Mouse (Mus musculus): ENCODE data around the gene Tmem248. TPM values are rescaled to one million over a fixed set of nuclear protein-coding genes. Genes with fewer than 3 reads are reported as not detected.

Tmem248 gene
- 45.7 and 47.0 TPM in 2 replicates for polyA plus RNA-seq (2015; fragmentation: Nextera tagmentation; extraction: Ambion mirVana)

GRCm38 (mm10) chr5:130216781-130217180 is at the start of gene Tmem248:
Gene Tmem248, plus strand, starts transcription at chr5:130217081.
- Histone ChIP-seq H3K4me2 (replicated peaks; ENCODE audit: low read depth) (no peak within 1 kb of the TSS), H3K9me3 (ENCODE audit: control insufficient read depth) (no peaks in the 10 kb centered on the region), H3K9ac (ENCODE audit: low read depth, low read length) (no peak within 1 kb of the TSS), H3K36me3 (ENCODE audit: control insufficient read depth, insufficient read depth) (peaks cover 29% of the 10 kb centered on the region), H3K4me1 (replicated peaks; ENCODE audit: control insufficient read depth, insufficient read depth, low read length) (no peaks in the 10 kb centered on the region), H3K4me3 (ENCODE audit: low read depth, low read length) (no peak within 1 kb of the TSS), H3K27ac (ENCODE audit: low read depth, low read length) (no peak within 1 kb of the TSS), H3K27me3 (replicated peaks; ENCODE audit: control insufficient read depth, insufficient read depth, low read length) (no peaks in the 10 kb centered on the region)
- 83% methylated on average over 7 of the region's 7 CpGs for WGBS
- no peak for ATAC-seq
- no peak for TF ChIP-seq CTCF (IDR thresholded peaks at IDR 0.05; ENCODE audit: low read depth)

- Histone ChIP-seq H3K9ac (ENCODE audit: low read depth, low read length) (no peak overlapping the region), H3K4me2 (replicated peaks; ENCODE audit: low read depth) (no peak overlapping the region), H3K27ac (ENCODE audit: low read depth, low read length) (no peak overlapping the region), H3K4me3 (ENCODE audit: low read depth, low read length) (no peak overlapping the region), H3K36me3 (ENCODE audit: control insufficient read depth, insufficient read depth) (no peaks in the 10 kb centered on the region), H3K9me3 (ENCODE audit: control insufficient read depth) (no peaks in the 10 kb centered on the region), H3K27me3 (replicated peaks; ENCODE audit: control insufficient read depth, insufficient read depth, low read length) (no peaks in the 10 kb centered on the region), H3K4me1 (replicated peaks; ENCODE audit: control insufficient read depth, insufficient read depth, low read length) (peaks cover 7% of the 10 kb centered on the region; the same call in 1 of the 2 replicates)
- 35% methylated on average over 6 of the region's 6 CpGs for whole genome bisulfite sequencing
- no peak for TF ChIP-seq CTCF (IDR thresholded peaks at IDR 0.05; ENCODE audit: low read depth)
- ATAC-seq: no peak
These were observed 47.8 kb upstream of the Tmem248 start for GRCm38 (mm10) chr5:130169109-130169508.

GRCm38 (mm10) chr5:130170666-130171422 is 46.0 kb upstream of the Tmem248 start:
- 9% methylated on average over 6 of the region's 6 CpGs for WGBS
- H3K27ac ChIP-seq (ENCODE audit: low read depth, low read length): peak overlapping the region; percentile 92
- peak overlapping the region; percentile 72 for H3K4me3 ChIP-seq (ENCODE audit: low read depth, low read length)
- H3K4me2 ChIP-seq (replicated peaks; ENCODE audit: low read depth): peak overlapping the region; percentile 72
- ATAC-seq: no peak; the same call in 1 of the 2 replicates
- peak overlapping the region; percentile 90 for H3K9ac ChIP-seq (ENCODE audit: low read depth, low read length)
- peaks cover 7% of the 10 kb centered on the region; the same call in 1 of the 2 replicates for H3K4me1 ChIP-seq (replicated peaks; ENCODE audit: control insufficient read depth, insufficient read depth, low read length)
- no peaks in the 10 kb centered on the region for H3K36me3 ChIP-seq (ENCODE audit: control insufficient read depth, insufficient read depth)
- H3K27me3 ChIP-seq (replicated peaks; ENCODE audit: control insufficient read depth, insufficient read depth, low read length): no peaks in the 10 kb centered on the region
- no peaks in the 10 kb centered on the region for H3K9me3 ChIP-seq (ENCODE audit: control insufficient read depth)
- TF ChIP-seq CTCF (IDR thresholded peaks at IDR 0.05; ENCODE audit: low read depth): no peak

- 0% methylated on average over 37 of the region's 62 CpGs for WGBS
- Histone ChIP-seq H3K4me2 (replicated peaks; ENCODE audit: low read depth) (peak within 1 kb of the TSS; percentile 72), H3K4me1 (replicated peaks; ENCODE audit: control insufficient read depth, insufficient read depth, low read length) (peaks cover 7% of the 10 kb centered on the region; the same call in 1 of the 2 replicates), H3K9ac (ENCODE audit: low read depth, low read length) (peak within 1 kb of the TSS; percentile 90), H3K36me3 (ENCODE audit: control insufficient read depth, insufficient read depth) (no peaks in the 10 kb centered on the region), H3K27me3 (replicated peaks; ENCODE audit: control insufficient read depth, insufficient read depth, low read length) (no peaks in the 10 kb centered on the region), H3K9me3 (ENCODE audit: control insufficient read depth) (no peaks in the 10 kb centered on the region), H3K27ac (ENCODE audit: low read depth, low read length) (peak within 1 kb of the TSS; percentile 92), H3K4me3 (ENCODE audit: low read depth, low read length) (peak within 1 kb of the TSS; percentile 72)
- ATAC-seq: peak; percentile 97
- no peak for TF ChIP-seq CTCF (IDR thresholded peaks at IDR 0.05; ENCODE audit: low read depth)
These were observed 45.4 kb upstream of the Tmem248 start, which contains the start of gene Rabgef1 for GRCm38 (mm10) chr5:130171423-130171954. Gene Rabgef1, plus strand, starts transcription at chr5:130171798.

GRCm38 (mm10) chr5:130171956-130172601 is 44.8 kb upstream of the Tmem248 start:
- peak overlapping the region; percentile 90 for H3K9ac ChIP-seq (ENCODE audit: low read depth, low read length)
- WGBS: 1% methylated on average over 38 of the region's 46 CpGs
- peak overlapping the region; percentile 92 for H3K27ac ChIP-seq (ENCODE audit: low read depth, low read length)
- ATAC-seq: peak; percentile 73
- H3K4me1 ChIP-seq (replicated peaks; ENCODE audit: control insufficient read depth, insufficient read depth, low read length): peaks cover 7% of the 10 kb centered on the region; the same call in 1 of the 2 replicates
- no peak for TF ChIP-seq CTCF (IDR thresholded peaks at IDR 0.05; ENCODE audit: low read depth)
- no peaks in the 10 kb centered on the region for H3K36me3 ChIP-seq (ENCODE audit: control insufficient read depth, insufficient read depth)
- no peaks in the 10 kb centered on the region for H3K9me3 ChIP-seq (ENCODE audit: control insufficient read depth)
- peak overlapping the region; percentile 72 for H3K4me3 ChIP-seq (ENCODE audit: low read depth, low read length)
- peak overlapping the region; percentile 72 for H3K4me2 ChIP-seq (replicated peaks; ENCODE audit: low read depth)
- H3K27me3 ChIP-seq (replicated peaks; ENCODE audit: control insufficient read depth, insufficient read depth, low read length): no peaks in the 10 kb centered on the region

GRCm38 (mm10) chr5:130173012-130173411 is 43.9 kb upstream of the Tmem248 start:
- peaks cover 7% of the 10 kb centered on the region; the same call in 1 of the 2 replicates for H3K4me1 ChIP-seq (replicated peaks; ENCODE audit: control insufficient read depth, insufficient read depth, low read length)
- 73% methylated on average over 4 of the region's 4 CpGs for WGBS
- H3K9ac ChIP-seq (ENCODE audit: low read depth, low read length): no peak overlapping the region
- peak overlapping the region; percentile 72; the same call in 1 of the 2 replicates for H3K4me3 ChIP-seq (ENCODE audit: low read depth, low read length)
- no peak for TF ChIP-seq CTCF (IDR thresholded peaks at IDR 0.05; ENCODE audit: low read depth)
- no peak for ATAC-seq
- H3K27ac ChIP-seq (ENCODE audit: low read depth, low read length): no peak overlapping the region
- H3K36me3 ChIP-seq (ENCODE audit: control insufficient read depth, insufficient read depth): no peaks in the 10 kb centered on the region
- H3K27me3 ChIP-seq (replicated peaks; ENCODE audit: control insufficient read depth, insufficient read depth, low read length): no peaks in the 10 kb centered on the region
- peak overlapping the region; percentile 72 for H3K4me2 ChIP-seq (replicated peaks; ENCODE audit: low read depth)
- H3K9me3 ChIP-seq (ENCODE audit: control insufficient read depth): no peaks in the 10 kb centered on the region

Measured in intestine, postnatal 0 days (tissue).